Mouse (Mus musculus): ENCODE data around the gene Gm13278. TPM values are rescaled to one million over a fixed set of nuclear protein-coding genes. Genes with fewer than 3 reads are reported as not detected.
"Not testable (repeated sequence)": the region's sequence is repeated elsewhere in the genome, so short reads cannot be mapped to it uniquely, and the experiment has no call there.

Gene Gm13278
- total RNA-seq, 2 experiments from 2014 or later, result not detected

GRCm38 (mm10) chr4:88782335-88782734, 9.0 kb upstream of the Gm13278 start:
- intact Hi-C loops (cut with DNase I); DNase-seq (ENCODE audit: low spot score in 2 of 2): not testable (repeated sequence)

DNA sequence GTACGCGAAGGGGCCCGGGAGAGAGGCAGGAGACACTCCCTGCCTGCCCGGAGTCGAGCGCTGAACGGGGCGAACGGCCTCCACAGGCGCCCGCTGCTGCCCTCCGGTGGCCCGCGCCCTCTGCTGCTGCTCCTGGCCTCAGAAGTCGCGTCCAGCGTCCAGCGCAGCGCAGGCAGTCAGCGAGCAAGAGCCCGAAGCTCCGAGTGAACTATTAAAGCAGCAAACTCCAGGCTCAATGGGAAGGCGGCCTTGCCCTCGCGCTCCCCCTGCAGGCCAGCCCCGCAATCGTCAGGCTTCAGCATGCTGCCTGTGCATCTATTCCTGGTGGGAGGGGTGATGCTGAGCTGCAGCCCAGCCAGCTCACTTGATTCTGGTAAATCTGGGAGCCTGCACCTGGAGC, 5.9 kb upstream of the Gm13278 start, which contains the start of gene Gm13276:
TSS of gene Gm13276 (plus strand) at position 301 of the 400 bp plus-strand sequence.
- DNase-seq (ENCODE audit: low spot score in 2 of 2); intact Hi-C loops (cut with DNase I): not testable (repeated sequence)

GRCm38 (mm10) chr4:88788402-88788801, 2.9 kb upstream of the Gm13278 start, which contains the start of gene Gm13277:
Gene Gm13277, plus strand, starts transcription at chr4:88788632.
- DNase-seq (ENCODE audit: low spot score in 2 of 2), result peak; percentile 70 to 75
- intact Hi-C loops (cut with DNase I), result not testable (repeated sequence)

DNA sequence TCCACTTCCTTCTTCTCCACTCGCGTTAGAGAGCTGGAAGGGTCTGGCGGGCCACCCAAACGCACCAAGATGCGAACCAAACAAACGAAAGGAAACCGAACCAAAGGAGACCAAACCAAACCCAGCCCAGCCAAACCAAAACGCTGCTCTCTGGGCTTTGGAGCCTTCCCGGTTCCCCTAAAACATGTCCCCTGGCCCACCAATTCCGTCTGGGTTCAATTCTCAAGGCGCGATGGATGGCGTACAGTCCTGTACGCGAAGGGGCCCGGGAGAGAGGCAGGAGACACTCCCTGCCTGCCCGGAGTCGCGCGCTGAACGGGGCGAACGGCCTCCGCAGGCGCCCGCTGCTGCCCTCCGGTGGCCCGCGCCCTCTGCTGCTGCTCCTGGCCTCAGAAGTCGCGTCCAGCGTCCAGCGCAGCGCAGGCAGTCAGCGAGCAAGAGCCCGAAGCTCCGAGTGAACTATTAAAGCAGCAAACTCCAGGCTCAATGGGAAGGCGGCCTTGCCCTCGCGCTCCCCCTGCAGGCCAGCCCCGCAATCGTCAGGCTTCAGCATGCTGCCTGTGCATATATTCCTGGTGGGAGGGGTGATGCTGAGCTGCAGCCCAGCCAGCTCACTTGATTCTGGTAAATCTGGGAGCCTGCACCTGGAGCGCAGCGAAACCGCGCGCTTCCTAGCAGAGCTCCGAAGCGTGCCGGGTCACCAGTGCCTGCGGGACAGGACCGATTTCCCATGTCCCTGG, 2.8 kb downstream of the Gm13278 start, which contains the start of gene Gm13275:
TSS of gene Gm13275 (plus strand) at position 552 of the 740 bp plus-strand sequence.
- intact Hi-C loops (cut with DNase I), result not testable (repeated sequence)
- DNase-seq (ENCODE audit: low spot score in 2 of 2), result peak; percentile 20 to 41

GRCm38 (mm10) chr4:88797097-88797496, 5.7 kb downstream of the Gm13278 start, which contains the start of gene Gm13279:
Gene Gm13279, plus strand, starts transcription at chr4:88797397.
- DNase-seq (ENCODE audit: low spot score in 2 of 2); intact Hi-C loops (cut with DNase I): not testable (repeated sequence)

DNA sequence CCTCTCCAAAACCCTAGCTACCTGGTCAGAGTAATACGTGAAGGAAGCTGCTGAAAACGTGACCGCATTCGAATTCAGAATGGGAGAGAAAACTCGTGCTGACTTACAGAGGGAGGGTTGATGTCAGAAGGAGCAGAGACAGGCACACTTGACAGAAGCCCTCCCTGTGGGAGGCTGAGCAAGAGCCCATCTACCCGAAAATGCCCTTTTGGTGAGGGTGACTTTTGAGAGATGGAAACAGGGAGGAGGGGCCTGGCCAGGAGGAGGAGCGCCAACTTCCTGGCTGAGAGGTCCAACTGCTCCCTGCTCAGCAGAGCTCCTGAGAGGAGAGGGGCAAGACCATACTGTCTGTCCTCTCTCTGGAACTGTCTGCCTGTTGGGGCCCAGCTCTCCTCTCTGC, 8.0 kb downstream of the Gm13278 start, which contains the start of gene Gm13285:
TSS of gene Gm13285 (plus strand) at position 301 of the 400 bp plus-strand sequence.
- DNase-seq (ENCODE audit: low spot score in 2 of 2); intact Hi-C loops (cut with DNase I): not testable (repeated sequence)

DNA sequence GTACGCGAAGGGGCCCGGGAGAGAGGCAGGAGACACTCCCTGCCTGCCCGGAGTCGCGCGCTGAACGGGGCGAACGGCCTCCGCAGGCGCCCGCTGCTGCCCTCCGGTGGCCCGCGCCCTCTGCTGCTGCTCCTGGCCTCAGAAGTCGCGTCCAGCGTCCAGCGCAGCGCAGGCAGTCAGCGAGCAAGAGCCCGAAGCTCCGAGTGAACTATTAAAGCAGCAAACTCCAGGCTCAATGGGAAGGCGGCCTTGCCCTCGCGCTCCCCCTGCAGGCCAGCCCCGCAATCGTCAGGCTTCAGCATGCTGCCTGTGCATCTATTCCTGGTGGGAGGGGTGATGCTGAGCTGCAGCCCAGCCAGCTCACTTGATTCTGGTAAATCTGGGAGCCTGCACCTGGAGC, 11.6 kb downstream of the Gm13278 start, which contains the start of gene Gm13287:
TSS of gene Gm13287 (plus strand) at position 301 of the 400 bp plus-strand sequence.
- intact Hi-C loops (cut with DNase I); DNase-seq (ENCODE audit: low spot score in 2 of 2): not testable (repeated sequence)

GRCm38 (mm10) chr4:88805231-88805630, 13.9 kb downstream of the Gm13278 start, which contains the start of gene Gm13288:
Gene Gm13288, plus strand, starts transcription at chr4:88805531.
- intact Hi-C loops (cut with DNase I), result not testable (repeated sequence)

GRCm38 (mm10) chr4:88805761-88806160, 14.4 kb downstream of the Gm13278 start:
- intact Hi-C loops (cut with DNase I); DNase-seq (ENCODE audit: low spot score in 2 of 2): not testable (repeated sequence)

More at GRCm38 (mm10) chr4:88805231-88805630, 13.9 kb downstream of the Gm13278 start, which contains the start of gene Gm13288:
- not testable (repeated sequence) for DNase-seq (ENCODE audit: low spot score in 2 of 2)

- no peak for DNase-seq (ENCODE audit: low spot score in 2 of 2)
- intact Hi-C loops (cut with DNase I), result no loop called here
Observed at GRCm38 (mm10) chr4:88815928-88816327, 24.6 kb downstream of the Gm13278 start, which contains the start of gene Ifna7. Gene Ifna7, plus strand, starts transcription at chr4:88816228.

GRCm38 (mm10) chr4:88819659-88820058, 28.3 kb downstream of the Gm13278 start, which contains the start of gene Ifna11:
Gene Ifna11, plus strand, starts transcription at chr4:88819959.
- DNase-seq (ENCODE audit: low spot score in 2 of 2), result no peak
- intact Hi-C loops (cut with DNase I), result no loop called here

- intact Hi-C loops (cut with DNase I), result no loop called here
- DNase-seq (ENCODE audit: low spot score in 2 of 2), result peak; percentile 9 to 37
Observed at GRCm38 (mm10) chr4:88822995-88823394, 31.6 kb downstream of the Gm13278 start.

- DNase-seq (ENCODE audit: low spot score in 2 of 2); intact Hi-C loops (cut with DNase I): not testable (repeated sequence)
Observed at GRCm38 (mm10) chr4:88827116-88827515, 35.8 kb downstream of the Gm13278 start, which contains the start of gene Ifna6. Gene Ifna6, plus strand, starts transcription at chr4:88827416.

GRCm38 (mm10) chr4:88830523-88830922, 39.2 kb downstream of the Gm13278 start:
- peak; percentile 46 to 51 for DNase-seq (ENCODE audit: low spot score in 2 of 2)
- intact Hi-C loops (cut with DNase I), result no loop called here

GRCm38 (mm10) chr4:88835225-88835624, 43.9 kb downstream of the Gm13278 start, which contains the start of gene Ifna5:
Gene Ifna5, plus strand, starts transcription at chr4:88835525.
- DNase-seq (ENCODE audit: low spot score in 2 of 2); intact Hi-C loops (cut with DNase I): not testable (repeated sequence)

GRCm38 (mm10) chr4:88838828-88839227, 47.5 kb downstream of the Gm13278 start:
- DNase-seq (ENCODE audit: low spot score in 2 of 2), result peak; percentile 6 to 8
- intact Hi-C loops (cut with DNase I), result no loop called here

GRCm38 (mm10) chr4:88840058-88840457, 48.7 kb downstream of the Gm13278 start:
- intact Hi-C loops (cut with DNase I), result no loop called here
- no peak for DNase-seq (ENCODE audit: low spot score in 2 of 2)

DNA sequence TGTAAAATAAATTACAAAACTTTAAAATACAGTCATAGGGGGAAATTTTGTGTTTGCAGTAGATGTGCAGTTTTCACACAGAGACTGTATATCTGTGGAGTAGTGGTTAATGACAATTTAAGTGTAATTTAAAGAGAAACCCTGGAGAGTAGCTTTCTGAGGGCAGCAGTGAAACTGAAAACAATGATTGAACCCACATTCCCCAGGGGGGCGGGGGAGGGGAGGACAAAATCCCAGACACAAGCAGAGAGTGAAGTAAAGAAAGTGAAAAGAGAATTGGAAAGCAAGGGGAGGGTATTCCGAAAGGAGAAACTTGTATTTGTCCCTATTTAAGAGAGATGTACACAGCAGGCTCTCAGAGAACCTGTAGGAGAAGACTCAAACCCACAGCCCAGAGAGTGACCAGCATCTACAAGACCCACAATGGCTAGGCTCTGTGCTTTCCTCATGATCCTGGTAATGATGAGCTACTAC, 50.1 kb downstream of the Gm13278 start, which contains the start of gene Ifna4:
TSS of gene Ifna4 (plus strand) at position 424 of the 474 bp plus-strand sequence.
- intact Hi-C loops (cut with DNase I), result no loop called here
- DNase-seq (ENCODE audit: low spot score in 2 of 2), result no peak

All from left cerebral cortex, postnatal 14 days (tissue).